Mouse (Mus musculus): ENCODE results near the gene Rgsl1.
"Not testable (repeated sequence)": the region's sequence is repeated elsewhere in the genome, so short reads cannot be mapped to it uniquely, and the experiment has no call there.

Gene Rgsl1

GRCm38 (mm10) chr1:153844042-153844441 is at the start of gene Rgsl1:
Rgsl1 (minus strand) TSS chr1:153844142.
- no peak for DNase-seq (ENCODE audit: low spot score)

- no peak for DNase-seq (ENCODE audit: low spot score)
Measured at GRCm38 (mm10) chr1:153891442-153891841, 47.5 kb upstream of the Rgsl1 start, which contains the start of gene Teddm1a. Teddm1a (plus strand) TSS chr1:153891742.

- no peak for DNase-seq (ENCODE audit: low spot score)
Measured at GRCm38 (mm10) chr1:153890121-153890520, 46.2 kb upstream of the Rgsl1 start.

GRCm38 (mm10) chr1:153886024-153886633 is 42.2 kb upstream of the Rgsl1 start:
- no peak for DNase-seq (ENCODE audit: low spot score)

GRCm38 (mm10) chr1:153880391-153880790 is 36.4 kb upstream of the Rgsl1 start:
- DNase-seq (ENCODE audit: low spot score): not testable (repeated sequence)

- DNase-seq (ENCODE audit: low spot score): no peak
Measured at GRCm38 (mm10) chr1:153874045-153874444, 30.1 kb upstream of the Rgsl1 start, which contains the start of gene Teddm1b. Teddm1b (plus strand) TSS chr1:153874345.

GRCm38 (mm10) chr1:153855946-153856345 is 12.0 kb upstream of the Rgsl1 start:
- DNase-seq (ENCODE audit: low spot score): no peak

GRCm38 (mm10) chr1:153852696-153853095 is 8.8 kb upstream of the Rgsl1 start:
- DNase-seq (ENCODE audit: low spot score): not testable (repeated sequence)

- DNase-seq (ENCODE audit: low spot score): peak; percentile 47
Measured at GRCm38 (mm10) chr1:153846867-153847266, 2.9 kb upstream of the Rgsl1 start.

- no peak for DNase-seq (ENCODE audit: low spot score)
Measured at GRCm38 (mm10) chr1:153846420-153846819, 2.5 kb upstream of the Rgsl1 start.

GRCm38 (mm10) chr1:153842121-153842740 is 1.7 kb downstream of the Rgsl1 start:
- DNase-seq (ENCODE audit: low spot score): no peak

- DNase-seq (ENCODE audit: low spot score): no peak
Measured at GRCm38 (mm10) chr1:153836036-153836435, 7.9 kb downstream of the Rgsl1 start.

- no peak for DNase-seq (ENCODE audit: low spot score)
Measured at GRCm38 (mm10) chr1:153830746-153831145, 13.2 kb downstream of the Rgsl1 start.

GRCm38 (mm10) chr1:153820216-153820615 is 23.7 kb downstream of the Rgsl1 start:
- no peak for DNase-seq (ENCODE audit: low spot score)

- no peak for DNase-seq (ENCODE audit: low spot score)
Measured at GRCm38 (mm10) chr1:153814278-153814677, 29.7 kb downstream of the Rgsl1 start.

GRCm38 (mm10) chr1:153807390-153807993 is 36.5 kb downstream of the Rgsl1 start:
- DNase-seq (ENCODE audit: low spot score): no peak

GRCm38 (mm10) chr1:153803530-153803929 is 40.4 kb downstream of the Rgsl1 start:
- DNase-seq (ENCODE audit: low spot score): no peak

- DNase-seq (ENCODE audit: low spot score): no peak
Measured at GRCm38 (mm10) chr1:153802691-153803090, 41.3 kb downstream of the Rgsl1 start.

- no peak for DNase-seq (ENCODE audit: low spot score)
Measured at GRCm38 (mm10) chr1:153794241-153794640, 49.7 kb downstream of the Rgsl1 start.

- DNase-seq (ENCODE audit: low spot score): no peak
Measured at GRCm38 (mm10) chr1:153790708-153791107, 53.2 kb downstream of the Rgsl1 start.

GRCm38 (mm10) chr1:153785608-153786007 is 58.3 kb downstream of the Rgsl1 start:
- DNase-seq (ENCODE audit: low spot score): no peak

- DNase-seq (ENCODE audit: low spot score): no peak
Measured at GRCm38 (mm10) chr1:153783339-153783738, 60.6 kb downstream of the Rgsl1 start.

GRCm38 (mm10) chr1:153778205-153778604 is 65.7 kb downstream of the Rgsl1 start:
- DNase-seq (ENCODE audit: low spot score): no peak
